Mouse (Mus musculus) B cell, adult 62 days (primary cell): Measurements from ENCODE around the gene Gm8068. TPM values are rescaled to one million over a fixed set of nuclear protein-coding genes. Genes with fewer than 3 reads are reported as not detected.

Source experiments
- total RNA-seq: library from RNA; stranded (reverse); gene quantifications from 4 replicates; pipeline ENCODE4 v1.2.4, GENCODE M21; 2023

Gm8068 gene
- not detected in 4 replicates for total RNA-seq

DNA sequence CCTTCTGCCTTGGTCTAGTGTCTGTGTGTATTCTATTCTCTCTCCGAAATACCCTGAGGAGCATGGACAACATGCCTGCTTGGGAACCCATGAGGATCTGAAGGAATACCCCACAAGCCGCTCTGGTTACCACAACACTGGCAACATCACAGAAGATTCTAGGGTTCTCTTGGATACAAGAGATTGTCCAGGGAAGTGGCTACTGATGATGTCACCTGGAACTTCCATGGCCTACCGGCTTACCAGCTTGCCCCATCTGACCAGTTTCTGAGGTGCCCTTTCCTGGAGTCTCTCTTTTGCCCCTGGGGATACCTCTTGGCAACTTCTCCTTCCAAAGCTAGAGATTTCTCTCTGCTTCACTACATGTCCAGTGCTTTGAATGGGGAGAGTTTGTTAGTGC is at the start of gene Gm8068:
Gene Gm8068 (minus strand): TSS at position 101 of the 400 bp plus-strand sequence.

DNA sequence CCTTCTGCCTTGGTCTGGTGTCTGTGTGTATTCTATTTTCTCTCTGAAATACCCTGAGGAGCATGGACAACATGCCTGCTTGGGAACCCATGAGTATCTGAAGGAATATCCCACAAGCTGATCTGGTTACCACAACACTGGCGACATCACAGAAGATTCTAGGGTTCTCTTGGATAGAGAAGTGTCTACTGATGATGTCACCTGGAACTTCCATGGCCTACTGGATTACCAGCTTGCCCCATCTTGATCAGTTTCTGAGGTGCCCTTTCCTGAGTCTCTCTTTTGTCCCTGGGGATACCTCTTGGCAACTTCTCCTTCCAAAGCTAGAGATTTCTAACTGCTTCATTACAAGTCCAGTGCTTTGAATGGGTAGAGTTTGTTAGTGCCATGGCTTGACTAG is 48.8 kb upstream of the Gm8068 start, which contains the start of gene Gm7929:
Gene Gm7929 (minus strand): TSS at position 101 of the 400 bp plus-strand sequence.

Other genes starting within 250 kb of the Gm8068 start
- not detected in 4 replicates for gene Gm7954, start 248.4 kb downstream of the Gm8068 start, total RNA-seq
- not detected in 4 replicates for gene Gm3486, start 212.4 kb downstream of the Gm8068 start, total RNA-seq
- not detected in 4 replicates for gene Gm7970, start 146.3 kb downstream of the Gm8068 start, total RNA-seq
- not detected in 4 replicates for gene 1700049E17Rik2, start 128.7 kb downstream of the Gm8068 start, total RNA-seq
- not detected in 4 replicates for gene Gm3072, start 77.3 kb downstream of the Gm8068 start, total RNA-seq
- gene Gm3676, start 55.4 kb downstream of the Gm8068 start, total RNA-seq = not detected in 4 replicates
- gene Gm7929, start 48.7 kb upstream of the Gm8068 start, total RNA-seq = not detected in 4 replicates
- gene Gm47189, start 70.6 kb upstream of the Gm8068 start, total RNA-seq = not detected in 4 replicates
- not detected in 4 replicates for gene Gm7980, start 205.4 kb upstream of the Gm8068 start, total RNA-seq
- gene 1700049E17Rik1, start 223.1 kb upstream of the Gm8068 start, total RNA-seq = not detected in 4 replicates
- not detected in 4 replicates for gene 1700024B05Rik, start 242.1 kb upstream of the Gm8068 start, total RNA-seq